Mouse (Mus musculus): ENCODE results near the gene Slfn9. TPM values are rescaled to one million over a fixed set of nuclear protein-coding genes. Genes with fewer than 3 reads are reported as not detected.
A peak's percentile ranks its signal among the peaks of the same experiment; 100 is the strongest.

Gene Slfn9
- polyA plus RNA-seq, 1 experiment from 2014 or later = 21.3 TPM

GRCm38 (mm10) chr11:82962215-82962614, 29.4 kb downstream of the Slfn9 start:
- no peak for ATAC-seq (ENCODE audit: insufficient read depth, low FRiP score)
- Histone ChIP-seq H3K9me3 (replicated peaks; ENCODE audit: control insufficient read depth, low read length) (no peaks in the 10 kb centered on the region), H3K4me3 (replicated peaks; ENCODE audit: low read length) (no peak overlapping the region), H3K4me1 (ENCODE audit: control insufficient read depth, insufficient read depth, low read length) (no peaks in the 10 kb centered on the region), H3K27me3 (ENCODE audit: control insufficient read depth, insufficient read depth, low read length) (no peaks in the 10 kb centered on the region), H3K4me2 (ENCODE audit: low read depth, low read length) (no peak overlapping the region), H3K27ac (ENCODE audit: low read length) (no peak overlapping the region), H3K36me3 (ENCODE audit: control insufficient read depth, insufficient read depth, low read length) (no peaks in the 10 kb centered on the region), H3K9ac (ENCODE audit: low read length) (no peak overlapping the region)
- WGBS = 71% methylated on average over 8 of the region's 8 CpGs

- Histone ChIP-seq H3K4me1 (ENCODE audit: control insufficient read depth, insufficient read depth, low read length) (no peaks in the 10 kb centered on the region), H3K9me3 (replicated peaks; ENCODE audit: control insufficient read depth, low read length) (no peaks in the 10 kb centered on the region)
- WGBS = 56% methylated on average over 2 of the region's 2 CpGs
These were observed 29.9 kb downstream of the Slfn9 start for GRCm38 (mm10) chr11:82961743-82962142.

DNA sequence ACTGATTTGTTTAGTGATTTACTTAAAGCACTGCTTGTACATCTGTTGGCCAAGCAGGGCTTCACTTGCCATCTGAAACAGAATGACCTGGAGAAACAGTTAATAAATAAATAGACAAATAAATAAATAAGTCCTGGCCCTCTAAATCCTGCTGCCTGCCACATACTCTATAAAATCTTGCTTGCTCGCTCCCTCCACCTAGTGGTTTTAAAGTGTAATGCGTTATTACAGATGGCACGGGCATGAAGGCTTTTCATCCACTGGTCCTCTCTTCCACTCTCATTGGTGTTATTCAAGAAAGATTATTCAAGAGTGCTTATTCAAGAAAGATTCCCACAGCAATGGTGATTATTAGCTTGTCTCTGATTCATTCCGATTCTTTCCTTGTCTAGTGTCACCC, 32.0 kb downstream of the Slfn9 start:
- H3K9ac ChIP-seq (ENCODE audit: low read length) = no peak overlapping the region
- 9% methylated on average over 4 of the region's 4 CpGs for WGBS
- ATAC-seq (ENCODE audit: insufficient read depth, low FRiP score) = no peak

More at GRCm38 (mm10) chr11:82961743-82962142, 29.9 kb downstream of the Slfn9 start:
- Histone ChIP-seq H3K27ac (ENCODE audit: low read length) (no peak overlapping the region), H3K27me3 (ENCODE audit: control insufficient read depth, insufficient read depth, low read length) (no peaks in the 10 kb centered on the region), H3K9ac (ENCODE audit: low read length) (no peak overlapping the region), H3K4me3 (replicated peaks; ENCODE audit: low read length) (no peak overlapping the region), H3K4me2 (ENCODE audit: low read depth, low read length) (no peak overlapping the region), H3K36me3 (ENCODE audit: control insufficient read depth, insufficient read depth, low read length) (no peaks in the 10 kb centered on the region)
- ATAC-seq (ENCODE audit: insufficient read depth, low FRiP score) = no peak

DNA sequence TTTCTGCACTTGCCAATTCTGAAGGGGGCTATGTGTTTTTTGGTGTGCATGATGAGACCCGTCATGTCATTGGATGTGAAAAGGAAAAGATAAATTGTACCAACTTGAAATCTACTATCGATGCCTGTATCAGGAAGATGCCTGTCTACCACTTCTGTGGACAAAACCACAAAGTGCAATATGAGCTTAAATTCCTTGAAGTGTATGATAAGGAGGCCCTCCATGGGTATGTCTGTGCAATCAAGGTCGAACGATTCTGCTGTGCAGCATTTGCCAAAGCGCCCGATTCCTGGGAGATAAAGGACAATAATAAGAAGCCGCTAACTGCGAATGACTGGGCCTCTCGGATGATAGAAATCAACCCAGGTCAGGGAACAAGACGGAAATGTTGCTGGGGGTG, 34.7 kb downstream of the Slfn9 start:
- H3K9me3 ChIP-seq (replicated peaks; ENCODE audit: control insufficient read depth, low read length) = no peaks in the 10 kb centered on the region
- no peak overlapping the region for H3K9ac ChIP-seq (ENCODE audit: low read length)
- H3K4me1 ChIP-seq (ENCODE audit: control insufficient read depth, insufficient read depth, low read length) = no peaks in the 10 kb centered on the region
- H3K4me3 ChIP-seq (replicated peaks; ENCODE audit: low read length) = no peak overlapping the region
- no peaks in the 10 kb centered on the region for H3K36me3 ChIP-seq (ENCODE audit: control insufficient read depth, insufficient read depth, low read length)
- H3K27me3 ChIP-seq (ENCODE audit: control insufficient read depth, insufficient read depth, low read length) = peaks cover 6% of the 10 kb centered on the region
- no peak overlapping the region for H3K4me2 ChIP-seq (ENCODE audit: low read depth, low read length)
- no peak for ATAC-seq (ENCODE audit: insufficient read depth, low FRiP score)
- H3K27ac ChIP-seq (ENCODE audit: low read length) = no peak overlapping the region
- 70% methylated on average over 10 of the region's 10 CpGs for WGBS

More for the DNA sequence above, 32.0 kb downstream of the Slfn9 start:
- Histone ChIP-seq H3K27ac (ENCODE audit: low read length) (no peak overlapping the region), H3K36me3 (ENCODE audit: control insufficient read depth, insufficient read depth, low read length) (no peaks in the 10 kb centered on the region), H3K4me3 (replicated peaks; ENCODE audit: low read length) (no peak overlapping the region), H3K27me3 (ENCODE audit: control insufficient read depth, insufficient read depth, low read length) (no peaks in the 10 kb centered on the region), H3K4me2 (ENCODE audit: low read depth, low read length) (no peak overlapping the region), H3K4me1 (ENCODE audit: control insufficient read depth, insufficient read depth, low read length) (no peaks in the 10 kb centered on the region), H3K9me3 (replicated peaks; ENCODE audit: control insufficient read depth, low read length) (no peaks in the 10 kb centered on the region)

DNA sequence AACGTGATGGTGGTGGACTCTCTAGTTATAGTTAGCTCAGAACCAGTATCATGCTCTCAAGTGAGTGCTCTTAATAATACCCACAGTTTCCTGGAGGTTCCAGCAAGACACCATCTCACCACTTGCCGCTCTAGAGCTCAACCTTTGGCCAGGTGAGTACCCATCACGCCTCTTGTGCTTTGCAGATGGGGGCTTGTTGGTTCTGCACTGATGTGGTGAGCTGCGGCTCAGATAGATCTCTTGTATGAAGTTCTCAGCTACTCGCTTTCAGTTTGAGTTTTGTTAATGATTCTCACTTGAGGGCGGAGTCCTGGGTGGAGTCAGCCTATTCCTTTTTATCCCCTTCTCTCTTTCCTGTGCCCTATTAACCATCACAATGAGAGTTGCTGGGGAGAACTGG, 37.0 kb downstream of the Slfn9 start:
- no peaks in the 10 kb centered on the region for H3K9me3 ChIP-seq (replicated peaks; ENCODE audit: control insufficient read depth, low read length)
- WGBS = 67% methylated on average over 6 of the region's 6 CpGs
- H3K4me3 ChIP-seq (replicated peaks; ENCODE audit: low read length) = no peak overlapping the region
- no peaks in the 10 kb centered on the region for H3K36me3 ChIP-seq (ENCODE audit: control insufficient read depth, insufficient read depth, low read length)
- no peak overlapping the region for H3K4me2 ChIP-seq (ENCODE audit: low read depth, low read length)
- H3K27me3 ChIP-seq (ENCODE audit: control insufficient read depth, insufficient read depth, low read length) = peaks cover 21% of the 10 kb centered on the region
- no peak overlapping the region for H3K9ac ChIP-seq (ENCODE audit: low read length)
- H3K27ac ChIP-seq (ENCODE audit: low read length) = no peak overlapping the region
- H3K4me1 ChIP-seq (ENCODE audit: control insufficient read depth, insufficient read depth, low read length) = no peaks in the 10 kb centered on the region
- ATAC-seq (ENCODE audit: insufficient read depth, low FRiP score) = no peak

DNA sequence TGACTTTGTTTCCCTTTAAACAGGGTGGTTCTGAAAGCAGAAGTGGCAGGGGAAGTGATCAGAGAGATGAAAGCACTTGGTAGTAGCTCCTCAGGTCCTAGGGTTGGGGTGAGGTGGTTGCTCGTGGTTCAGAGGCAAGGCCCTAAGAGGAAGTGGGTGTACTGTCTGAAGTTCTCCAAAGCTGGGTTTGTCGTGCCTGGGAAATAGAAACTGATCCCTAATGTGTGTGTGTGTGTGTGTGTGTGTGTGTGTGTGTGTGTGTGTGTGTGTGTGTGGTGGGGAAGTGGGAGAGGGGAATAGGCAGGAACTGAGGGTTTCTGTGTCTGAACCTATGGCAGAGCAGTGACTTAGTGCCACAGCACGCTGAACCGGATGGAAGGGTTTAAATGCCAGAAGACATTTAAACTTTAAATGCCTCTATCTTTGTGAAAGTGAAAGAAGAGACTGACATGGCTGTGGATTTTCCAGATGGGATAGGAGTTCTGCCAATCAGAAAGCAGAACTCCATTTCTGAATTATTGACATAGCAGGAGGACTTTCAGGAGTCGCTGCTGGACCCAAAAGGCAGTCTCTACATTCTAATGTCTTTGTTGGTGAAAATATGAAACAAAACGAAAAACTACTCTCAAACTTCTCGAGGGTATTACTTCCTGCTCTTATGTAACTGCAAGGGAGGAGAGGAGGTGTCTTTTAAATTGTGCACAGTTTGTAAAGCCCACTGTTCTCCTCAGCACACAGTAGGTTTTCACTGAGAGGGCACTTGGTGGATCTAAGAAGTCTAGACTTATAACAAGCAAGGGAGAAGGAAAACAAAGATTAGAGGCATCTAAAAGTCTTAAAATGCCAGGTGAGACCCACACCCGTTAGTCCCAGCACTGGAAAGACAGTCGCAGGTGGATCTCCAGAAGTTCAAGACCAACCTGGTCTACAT, 38.8 kb downstream of the Slfn9 start:
- H3K9me3 ChIP-seq (replicated peaks; ENCODE audit: control insufficient read depth, low read length) = no peaks in the 10 kb centered on the region
- WGBS = 55% methylated on average over 9 of the region's 9 CpGs
- ATAC-seq (ENCODE audit: insufficient read depth, low FRiP score) = no peak
- H3K36me3 ChIP-seq (ENCODE audit: control insufficient read depth, insufficient read depth, low read length) = no peaks in the 10 kb centered on the region
- H3K4me2 ChIP-seq (ENCODE audit: low read depth, low read length) = peak overlapping the region; percentile 9; the same call in 1 of the 2 replicates
- H3K27me3 ChIP-seq (ENCODE audit: control insufficient read depth, insufficient read depth, low read length) = peaks cover 21% of the 10 kb centered on the region
- H3K27ac ChIP-seq (ENCODE audit: low read length) = no peak overlapping the region
- H3K9ac ChIP-seq (ENCODE audit: low read length) = no peak overlapping the region
- H3K4me1 ChIP-seq (ENCODE audit: control insufficient read depth, insufficient read depth, low read length) = no peaks in the 10 kb centered on the region
- H3K4me3 ChIP-seq (replicated peaks; ENCODE audit: low read length) = peak overlapping the region; percentile 22; the same call in 1 of the 2 replicates

DNA sequence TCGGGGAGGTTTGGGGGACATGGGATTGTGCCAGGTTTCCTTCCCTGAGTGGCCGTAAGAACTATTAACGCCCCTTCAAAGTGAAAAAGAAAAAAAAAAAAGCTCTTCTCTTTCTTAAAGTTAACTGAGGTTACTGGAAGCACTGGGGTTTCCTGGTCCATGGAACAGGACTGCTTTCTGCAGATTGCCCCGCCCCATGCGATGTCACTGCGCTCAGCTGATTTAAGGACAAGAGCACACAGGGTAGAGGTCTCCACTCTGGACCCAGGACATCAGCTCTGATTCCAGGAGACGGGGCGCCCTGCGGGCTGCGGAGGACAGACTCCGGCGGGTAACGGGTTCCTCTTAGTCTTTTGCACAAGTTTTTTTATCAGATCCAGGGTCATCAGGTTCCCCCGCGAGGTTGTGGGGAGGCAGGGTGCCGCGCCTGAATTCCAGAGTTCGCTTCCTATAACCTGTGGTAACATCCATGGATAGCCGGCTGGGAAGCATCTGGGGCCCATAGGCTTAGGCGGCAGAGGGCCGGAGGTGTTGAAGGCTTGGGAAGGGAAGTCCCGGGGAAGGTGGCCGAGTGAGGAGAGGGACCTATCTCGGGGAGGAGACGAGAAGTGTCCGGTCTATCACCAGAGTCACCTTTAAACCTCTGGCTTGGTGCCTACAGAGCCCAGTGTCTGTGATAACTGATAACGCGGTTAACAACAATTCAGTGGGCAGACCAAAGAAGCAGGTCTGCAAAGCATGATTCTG, 39.6 kb downstream of the Slfn9 start:
- no peak for ATAC-seq (ENCODE audit: insufficient read depth, low FRiP score)
- no peaks in the 10 kb centered on the region for H3K9me3 ChIP-seq (replicated peaks; ENCODE audit: control insufficient read depth, low read length)
- peaks cover 21% of the 10 kb centered on the region for H3K27me3 ChIP-seq (ENCODE audit: control insufficient read depth, insufficient read depth, low read length)
- H3K4me2 ChIP-seq (ENCODE audit: low read depth, low read length) = peak overlapping the region; percentile 9
- no peaks in the 10 kb centered on the region for H3K4me1 ChIP-seq (ENCODE audit: control insufficient read depth, insufficient read depth, low read length)
- H3K4me3 ChIP-seq (replicated peaks; ENCODE audit: low read length) = peak overlapping the region; percentile 22
- no peaks in the 10 kb centered on the region for H3K36me3 ChIP-seq (ENCODE audit: control insufficient read depth, insufficient read depth, low read length)
- 7% methylated on average over 28 of the region's 28 CpGs for WGBS
- no peak overlapping the region for H3K27ac ChIP-seq (ENCODE audit: low read length)
- H3K9ac ChIP-seq (ENCODE audit: low read length) = no peak overlapping the region

DNA sequence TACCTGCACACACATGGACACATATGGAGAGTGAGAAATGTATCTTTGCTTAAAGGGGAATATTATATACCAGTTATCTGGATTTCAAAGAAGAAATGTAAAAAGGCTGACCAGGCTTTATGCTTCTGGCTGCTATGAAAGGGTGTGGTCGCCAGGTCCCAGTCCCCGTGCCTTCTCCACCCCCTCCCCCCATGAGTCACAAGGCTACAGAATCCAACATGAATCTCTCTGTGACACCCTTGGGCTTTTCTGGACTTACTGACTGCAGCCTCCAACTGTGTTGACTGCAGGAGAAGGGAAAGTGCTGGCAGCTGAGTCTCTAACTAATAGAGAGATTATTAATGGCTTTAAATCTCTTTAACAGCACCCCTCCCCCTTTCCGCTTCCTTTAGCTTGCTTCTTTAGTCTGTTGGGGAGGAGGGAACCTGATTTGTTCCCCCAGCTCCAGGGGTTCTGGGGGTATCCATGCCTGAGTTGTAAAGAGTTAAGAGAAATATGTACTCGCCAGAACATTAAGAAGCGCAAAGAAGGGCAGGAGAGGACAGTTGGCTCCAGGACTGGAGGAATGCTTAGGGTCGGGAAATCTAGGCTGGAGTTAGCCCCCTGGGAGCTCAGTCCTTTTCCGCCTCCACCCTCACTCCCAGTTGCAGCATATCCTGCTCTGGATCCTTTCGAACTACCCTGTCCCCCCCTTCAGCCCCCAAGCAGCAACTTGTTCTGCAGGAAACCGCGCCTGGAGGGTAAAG, 40.7 kb downstream of the Slfn9 start, which contains the start of gene Slfn5:
TSS of gene Slfn5 (plus strand) at position 614 of the 746 bp plus-strand sequence.
- H3K4me2 ChIP-seq (ENCODE audit: low read depth, low read length) = peak within 1 kb of the TSS; percentile 9
- H3K4me3 ChIP-seq (replicated peaks; ENCODE audit: low read length) = peak within 1 kb of the TSS; percentile 22
- ATAC-seq (ENCODE audit: insufficient read depth, low FRiP score) = no peak
- 8% methylated on average over 10 of the region's 10 CpGs for WGBS
- peaks cover 21% of the 10 kb centered on the region for H3K27me3 ChIP-seq (ENCODE audit: control insufficient read depth, insufficient read depth, low read length)
- H3K9ac ChIP-seq (ENCODE audit: low read length) = no peak within 1 kb of the TSS
- H3K4me1 ChIP-seq (ENCODE audit: control insufficient read depth, insufficient read depth, low read length) = no peaks in the 10 kb centered on the region
- H3K9me3 ChIP-seq (replicated peaks; ENCODE audit: control insufficient read depth, low read length) = no peaks in the 10 kb centered on the region
- H3K27ac ChIP-seq (ENCODE audit: low read length) = no peak within 1 kb of the TSS
- H3K36me3 ChIP-seq (ENCODE audit: control insufficient read depth, insufficient read depth, low read length) = no peaks in the 10 kb centered on the region

Data from stomach, embryonic 16.5 days (tissue).